In genomic region chr2:104688321-104688720, GRCm38 (mm10) we compare ENCODE assay signal across 25 mouse cellular contexts. TPM values are rescaled to one million over a fixed set of nuclear protein-coding genes. Genes with fewer than 3 reads are reported as not detected.
DNase-seq lines count a peak whose midpoint lies in the region; ATAC-seq lines count a peak whose summit lies in the region.
"Had no signal": no experiment of that assay in that cellular context is flagged by ENCODE, and none has a peak within 500 bp of the region (broad histone marks: within the 10 kb centered on the region; RNA-seq: fewer than 3 reads in every experiment).

No protein-coding gene starts in this region.

- peak; percentile 25 for DNase-seq in forebrain, embryonic 11.5 days (ENCODE audit: low spot score)
- DNase-seq in forebrain, embryonic 10.5 days (ENCODE audit: extremely low spot score, low spot score) = no peak
- peak; percentile 53 for DNase-seq in kidney, adult 8-10 months
- peak; percentile 28 for DNase-seq in yolk sac, embryonic 10.5 days (ENCODE audit: low spot score)
- DNase-seq in urinary bladder, adult 18-20 months (ENCODE audit: low spot score in 2 of 2) = no peak
- DNase-seq: adrenal gland, adult 8-10 months; gastrocnemius, adult 2 months; heart, postnatal 10 days; layer of hippocampus, adult 9-11 months; lung, postnatal 36 days; midbrain, embryonic 14.5 days; right cerebral cortex, postnatal 14 days had no signal

- ATAC-seq in forebrain, embryonic 11.5 days (replicated peaks; ENCODE audit: low FRiP score) = no peak
- ATAC-seq in kidney, embryonic 14.5 days (ENCODE audit: low FRiP score, low TSS enrichment) = no peak
- ATAC-seq in liver, embryonic 12.5 days = peak; percentile 40; the same call in 1 of the 2 replicates
- ATAC-seq: activated CD4-positive, CD25-positive, alpha-beta regulatory T cell, adult 4 months; forebrain, embryonic 13.5 days had no signal

- no peak overlapping the region for H3K4me2 ChIP-seq in forebrain, embryonic 11.5 days (ENCODE audit: low read depth, low read length, severe bottlenecking)
- no peak overlapping the region for H3K4me2 ChIP-seq in kidney, embryonic 14.5 days (replicated peaks; ENCODE audit: low read depth, low read length)
- no peak overlapping the region for H3K4me2 ChIP-seq in liver, embryonic 12.5 days
- H3K4me2 ChIP-seq: forebrain, embryonic 13.5 days; heart, embryonic 11.5 days; hindbrain, embryonic 12.5 days; limb, embryonic 13.5 days; lung, embryonic 15.5 days; neural tube, embryonic 12.5 days had no signal

- 84% methylated on average over 3 of the region's 3 CpGs for WGBS in forebrain, embryonic 11.5 days
- 83% methylated on average over 3 of the region's 3 CpGs for WGBS in forebrain, embryonic 10.5 days
- 64% methylated on average over 3 of the region's 3 CpGs for WGBS in kidney, embryonic 14.5 days
- WGBS in liver, embryonic 12.5 days (ENCODE audit: insufficient replicate concordance) = 48% methylated on average over 3 of the region's 3 CpGs

- H3K4me1 ChIP-seq in forebrain, embryonic 11.5 days (replicated peaks; ENCODE audit: control insufficient read depth, insufficient read depth, low read length) = no peaks in the 10 kb centered on the region
- peaks cover 21% of the 10 kb centered on the region for H3K4me1 ChIP-seq in forebrain, embryonic 10.5 days
- H3K4me1 ChIP-seq in kidney, embryonic 14.5 days (ENCODE audit: control insufficient read depth, insufficient read depth, low read length) = no peaks in the 10 kb centered on the region
- 0 out of 2 replicates have a peak, but pooled peaks cover 3% of the 10 kb centered on the region for H3K4me1 ChIP-seq in liver, embryonic 12.5 days
- H3K4me1 ChIP-seq: hindbrain, embryonic 12.5 days; lung, embryonic 15.5 days had no signal

- no peak overlapping the region for H3K9ac ChIP-seq in forebrain, embryonic 11.5 days (ENCODE audit: low read length)
- H3K9ac ChIP-seq in kidney, embryonic 14.5 days (ENCODE audit: low read depth, low read length) = no peak overlapping the region
- H3K9ac ChIP-seq in liver, embryonic 12.5 days = no peak overlapping the region
- H3K9ac ChIP-seq: forebrain, embryonic 13.5 days; hindbrain, embryonic 12.5 days; limb, embryonic 13.5 days; lung, embryonic 15.5 days; neural tube, embryonic 12.5 days had no signal

- H3K36me3 ChIP-seq in forebrain, embryonic 11.5 days (ENCODE audit: control insufficient read depth, insufficient read depth, low read length) = no peaks in the 10 kb centered on the region
- peaks cover 14% of the 10 kb centered on the region for H3K36me3 ChIP-seq in forebrain, embryonic 10.5 days (replicated peaks)
- peaks cover 4% of the 10 kb centered on the region; the same call in 1 of the 2 replicates for H3K36me3 ChIP-seq in kidney, embryonic 14.5 days (ENCODE audit: control insufficient read depth, insufficient read depth, low read length)
- no peaks in the 10 kb centered on the region for H3K36me3 ChIP-seq in liver, embryonic 12.5 days
- H3K36me3 ChIP-seq: lung, embryonic 15.5 days had no signal

- no peaks in the 10 kb centered on the region for H3K9me3 ChIP-seq in forebrain, embryonic 11.5 days (ENCODE audit: control insufficient read depth, low read length)
- H3K9me3 ChIP-seq in forebrain, embryonic 10.5 days = no peaks in the 10 kb centered on the region
- no peaks in the 10 kb centered on the region for H3K9me3 ChIP-seq in kidney, embryonic 14.5 days (ENCODE audit: control insufficient read depth, low read length)
- no peaks in the 10 kb centered on the region for H3K9me3 ChIP-seq in liver, embryonic 12.5 days (replicated peaks)
- H3K9me3 ChIP-seq: forebrain, embryonic 13.5 days; hindbrain, embryonic 12.5 days; limb, embryonic 13.5 days; lung, embryonic 15.5 days; megakaryocyte, embryonic 14.5 days; neural tube, embryonic 12.5 days had no signal

- no peak overlapping the region for H3K4me3 ChIP-seq in forebrain, embryonic 11.5 days (ENCODE audit: low read depth, low read length)
- H3K4me3 ChIP-seq in forebrain, embryonic 10.5 days = no peak overlapping the region
- H3K4me3 ChIP-seq in kidney, embryonic 14.5 days (ENCODE audit: low read length) = no peak overlapping the region
- H3K4me3 ChIP-seq in liver, embryonic 12.5 days = no peak overlapping the region
- H3K4me3 ChIP-seq: forebrain, embryonic 13.5 days; gastrocnemius, adult 2 months; hindbrain, embryonic 12.5 days; limb, embryonic 13.5 days; lung, embryonic 15.5 days; megakaryocyte, embryonic 14.5 days; neural tube, embryonic 12.5 days had no signal

- H3K27me3 ChIP-seq in forebrain, embryonic 11.5 days (ENCODE audit: control insufficient read depth, insufficient read depth, low read length) = no peaks in the 10 kb centered on the region
- H3K27me3 ChIP-seq in forebrain, embryonic 10.5 days (ENCODE audit: poor library complexity, severe bottlenecking) = no peaks in the 10 kb centered on the region
- no peaks in the 10 kb centered on the region for H3K27me3 ChIP-seq in kidney, embryonic 14.5 days (ENCODE audit: control insufficient read depth, insufficient read depth, low read length)
- no peaks in the 10 kb centered on the region for H3K27me3 ChIP-seq in liver, embryonic 12.5 days (replicated peaks)
- H3K27me3 ChIP-seq: forebrain, embryonic 13.5 days; hindbrain, embryonic 12.5 days; limb, embryonic 13.5 days; lung, embryonic 15.5 days; megakaryocyte, embryonic 14.5 days; neural tube, embryonic 12.5 days had no signal

- no peak overlapping the region for H3K27ac ChIP-seq in forebrain, embryonic 11.5 days (ENCODE audit: low read depth, low read length)
- no peak overlapping the region for H3K27ac ChIP-seq in forebrain, embryonic 10.5 days
- no peak overlapping the region for H3K27ac ChIP-seq in kidney, embryonic 14.5 days (ENCODE audit: low read depth, low read length)
- no peak overlapping the region for H3K27ac ChIP-seq in liver, embryonic 12.5 days
- H3K27ac ChIP-seq: forebrain, embryonic 13.5 days; gastrocnemius, adult 2 months; hindbrain, embryonic 12.5 days; limb, embryonic 13.5 days; lung, embryonic 15.5 days; neural tube, embryonic 12.5 days; stomach, postnatal 0 days had no signal

RNA-seq across cellular contexts. Expression of gene Tcp11l1, which starts 23.6 kb away (rescaled TPM):
- polyA plus RNA-seq in forebrain, embryonic 11.5 days (2014; fragmentation: Nextera tagmentation; extraction: Ambion mirVana) = 64.9 and 68.2 TPM in 2 replicates
- 54.2 and 54.7 TPM in 2 replicates for polyA plus RNA-seq in forebrain, embryonic 10.5 days (2016; fragmentation: Nextera tagmentation; extraction: Ambion mirVana)
- 57.0 and 59.1 TPM in 2 replicates for polyA plus RNA-seq in kidney, embryonic 14.5 days (2014; fragmentation: Nextera tagmentation; extraction: Ambion mirVana)
- polyA plus RNA-seq in liver, embryonic 12.5 days (2016; fragmentation: Nextera tagmentation; extraction: Ambion mirVana) = 11.0 and 12.2 TPM in 2 replicates

RNA-seq across cellular contexts. Expression of gene Pin1rt1, which starts 27.9 kb away (rescaled TPM):
- not detected in 2 replicates for polyA plus RNA-seq in forebrain, embryonic 11.5 days (2014; fragmentation: Nextera tagmentation; extraction: Ambion mirVana)
- polyA plus RNA-seq in forebrain, embryonic 10.5 days (2016; fragmentation: Nextera tagmentation; extraction: Ambion mirVana) = 0.12 and 0.14 TPM in 2 replicates
- not detected in 2 replicates for polyA plus RNA-seq in kidney, embryonic 14.5 days (2014; fragmentation: Nextera tagmentation; extraction: Ambion mirVana)
- polyA plus RNA-seq in liver, embryonic 12.5 days (2016; fragmentation: Nextera tagmentation; extraction: Ambion mirVana) = not detected in 2 replicates
- polyA plus RNA-seq: activated CD4-positive, CD25-positive, alpha-beta regulatory T cell, adult 4 months; embryonic facial prominence, embryonic 11.5 days; forebrain, embryonic 13.5 days; heart, embryonic 11.5 days; large intestine, adult 2 months; lung, embryonic 15.5 days; midbrain, embryonic 14.5 days; neural tube, embryonic 12.5 days; stomach, postnatal 0 days had no signal

RNA-seq across cellular contexts. Expression of gene Depdc7, which starts 54.4 kb away (rescaled TPM):
- polyA plus RNA-seq in forebrain, embryonic 11.5 days (2014; fragmentation: Nextera tagmentation; extraction: Ambion mirVana) = 4.0 and 5.5 TPM in 2 replicates
- 3.2 and 3.7 TPM in 2 replicates for polyA plus RNA-seq in forebrain, embryonic 10.5 days (2016; fragmentation: Nextera tagmentation; extraction: Ambion mirVana)
- polyA plus RNA-seq in kidney, embryonic 14.5 days (2014; fragmentation: Nextera tagmentation; extraction: Ambion mirVana) = 18.5 and 20.7 TPM in 2 replicates
- 9.3 and 10.7 TPM in 2 replicates for polyA plus RNA-seq in liver, embryonic 12.5 days (2016; fragmentation: Nextera tagmentation; extraction: Ambion mirVana)
- polyA plus RNA-seq: activated CD4-positive, CD25-positive, alpha-beta regulatory T cell, adult 4 months had no signal

Comparison
In these comparisons a context has a peak if more than half of its experiments do, and no peak if none do; other contexts are left out.
1. DNase-seq: peak in forebrain, embryonic 11.5 days (single experiment), kidney, adult 8-10 months (2 of 2) and yolk sac, embryonic 10.5 days (single experiment); none in forebrain, embryonic 10.5 days (single experiment) and urinary bladder, adult 18-20 months (0 of 2).